Mouse (Mus musculus): ENCODE measurements around the gene Zic1.

DNA sequence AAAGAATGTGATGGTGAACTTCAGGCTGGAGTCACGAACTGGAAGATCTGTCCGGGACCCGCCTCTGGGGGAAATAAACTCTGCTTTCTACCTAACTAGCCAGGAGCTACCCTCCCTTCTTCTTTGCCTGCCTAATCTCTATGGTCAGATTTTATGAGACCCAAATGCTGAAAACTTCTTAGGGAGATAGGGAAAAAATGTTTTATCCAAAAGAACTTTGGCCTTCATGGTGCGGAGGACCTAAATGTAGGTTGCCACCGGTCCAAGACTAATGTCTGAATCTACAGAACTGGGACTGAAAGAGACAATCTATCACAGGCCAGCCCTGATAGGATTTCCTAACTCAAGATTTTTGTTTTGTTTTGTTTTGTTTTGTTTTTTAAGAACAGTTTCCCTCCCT, 14.2 kb downstream of the Zic1 start:
- TF ChIP-seq CHD2 (IDR thresholded peaks at IDR 0.05; ENCODE audit: low read depth, low read length) = no peak
- no peak for TF ChIP-seq ZC3H11A (IDR thresholded peaks at IDR 0.05; ENCODE audit: borderline replicate concordance, low read depth, low read length)
- TF ChIP-seq MAFK (IDR thresholded peaks at IDR 0.05; ENCODE audit: insufficient read depth, low read depth, low read length) = no peak

Data from ES-E14 (cell line).